Mouse (Mus musculus) urinary bladder, adult 2 months (tissue): Measurements from ENCODE around the gene Cpn1. TPM values are rescaled to one million over a fixed set of nuclear protein-coding genes. Genes with fewer than 3 reads are reported as not detected.

Source experiments
- DNase-seq: peaks from one replicate; pipeline ENCODE4 v3.0.0; 2022; ENCODE audit warnings: low spot score
- polyA plus RNA-seq: library from polyadenylated mRNA; depleted of rRNA; stranded (reverse); fragments of >200 nt; gene quantifications from 2 replicates; pipeline ENCODE4 v1.2.3, GENCODE M21; 2012; rRNA removed

Cpn1 gene
- 0.18 and 0.21 TPM in 2 replicates for polyA plus RNA-seq

GRCm38 (mm10) chr19:43986069-43986794 is at the start of gene Cpn1:
Gene Cpn1 (minus strand): TSS chr19:43986556.
- no peak for DNase-seq

DNA sequence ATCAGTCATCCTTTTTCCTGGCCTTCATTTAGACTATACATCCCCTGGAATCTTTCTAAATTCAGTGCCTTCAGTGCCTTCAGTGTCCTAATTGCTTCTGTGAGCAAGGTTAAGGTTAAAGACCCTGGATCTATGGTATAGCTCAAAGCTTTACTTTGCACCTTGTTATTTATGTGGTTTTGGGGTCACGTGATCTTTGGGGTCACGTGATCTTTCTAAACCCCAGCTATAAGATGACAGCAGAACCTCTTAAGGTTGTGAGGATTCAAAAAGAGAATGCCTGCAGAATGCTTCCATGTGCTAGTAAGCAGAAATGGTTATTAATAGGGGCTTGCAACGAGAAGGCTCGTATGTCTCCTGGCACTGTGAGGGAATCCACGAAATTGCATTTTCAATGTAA is 47.0 kb upstream of the Cpn1 start:
- no peak for DNase-seq

DNA sequence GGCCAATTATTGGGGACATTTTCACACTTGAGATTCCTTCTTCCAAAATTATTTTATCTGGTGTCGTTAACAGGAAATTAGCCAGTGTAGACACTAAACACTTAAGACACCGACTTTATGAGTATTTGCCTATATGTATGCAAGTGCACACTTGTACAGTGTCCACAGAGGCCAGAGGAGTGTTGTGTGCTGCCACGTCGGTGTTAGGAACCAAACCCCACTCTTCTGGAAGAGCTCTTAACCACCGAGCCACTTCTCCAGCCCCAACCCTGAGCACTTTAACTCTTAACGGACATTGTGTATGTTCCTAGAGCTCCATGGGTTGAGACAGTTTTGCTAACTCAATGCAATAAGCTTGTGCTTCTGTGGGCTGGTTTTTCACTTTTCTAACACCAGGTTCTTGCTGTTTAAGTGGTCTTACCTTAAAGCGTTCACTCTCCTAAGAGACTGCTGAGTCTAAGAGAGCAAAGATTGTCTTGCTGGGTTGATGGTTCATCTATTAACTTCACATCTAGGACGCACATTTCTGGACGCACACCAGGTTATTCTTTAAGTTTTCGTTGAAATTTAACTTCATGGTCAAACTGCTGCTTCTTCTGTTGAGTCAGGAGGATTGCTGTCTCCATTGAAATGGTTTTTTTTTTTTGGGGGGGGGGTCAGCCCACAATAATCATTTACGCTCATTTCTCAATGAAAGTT is 45.8 kb upstream of the Cpn1 start:
- DNase-seq: no peak

DNA sequence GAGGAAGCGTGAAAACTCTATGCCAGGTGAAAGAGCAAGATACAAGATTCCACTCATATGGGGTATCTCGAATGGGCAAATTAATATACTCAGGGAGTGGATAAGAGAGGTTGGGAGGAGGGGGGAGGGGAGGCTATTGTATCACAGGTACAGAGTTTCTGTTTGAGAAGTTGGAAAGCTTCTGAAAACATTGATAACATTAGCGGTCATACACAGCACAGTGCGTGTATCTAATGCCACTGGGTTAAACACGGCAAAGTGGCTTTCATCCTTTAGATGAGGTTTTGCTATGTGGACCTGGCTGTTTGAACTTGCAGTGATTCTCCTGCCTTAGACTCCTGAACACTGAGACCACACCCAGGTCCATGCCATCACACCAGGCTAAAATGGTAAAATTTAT is 43.7 kb upstream of the Cpn1 start:
- no peak for DNase-seq

- DNase-seq: no peak
Measured at GRCm38 (mm10) chr19:44028972-44029371, 42.6 kb upstream of the Cpn1 start, which contains the start of gene Cyp2c23. Gene Cyp2c23 (minus strand): TSS chr19:44029208.

DNA sequence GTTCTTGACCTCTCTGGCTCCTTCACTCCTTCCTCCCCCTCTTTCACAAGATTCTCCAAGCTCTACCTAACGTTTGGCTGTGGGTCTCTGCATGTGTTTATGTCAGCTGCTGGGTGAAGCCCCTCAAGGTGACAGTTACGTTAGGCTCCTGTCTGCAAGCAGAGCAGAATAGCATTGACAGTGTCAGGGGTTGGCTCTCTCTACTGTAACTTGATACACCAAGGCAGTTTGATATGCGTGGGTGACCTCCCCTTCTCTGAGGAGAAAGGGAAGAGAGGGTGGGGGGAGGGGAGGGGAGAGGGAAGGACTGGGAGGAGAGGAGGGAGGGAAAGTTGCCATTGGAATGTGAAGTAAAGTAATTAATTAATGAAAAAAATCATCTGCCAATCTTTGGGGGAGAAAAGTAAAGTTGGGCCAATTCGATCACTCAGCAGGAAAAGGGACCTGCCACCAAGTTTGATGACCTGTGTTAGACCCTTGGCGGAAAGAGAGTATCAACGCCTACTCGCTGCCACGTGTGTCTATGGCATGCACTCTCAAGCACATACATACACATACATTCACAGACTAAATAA is 40.7 kb upstream of the Cpn1 start:
- DNase-seq: no peak

GRCm38 (mm10) chr19:44024921-44025585 is 38.7 kb upstream of the Cpn1 start:
- no peak for DNase-seq

GRCm38 (mm10) chr19:44023066-44023465 is 36.7 kb upstream of the Cpn1 start:
- DNase-seq: no peak

- no peak for DNase-seq
Measured at GRCm38 (mm10) chr19:44021502-44021901, 35.1 kb upstream of the Cpn1 start.

GRCm38 (mm10) chr19:44019739-44020138 is 33.4 kb upstream of the Cpn1 start:
- DNase-seq: no peak

DNA sequence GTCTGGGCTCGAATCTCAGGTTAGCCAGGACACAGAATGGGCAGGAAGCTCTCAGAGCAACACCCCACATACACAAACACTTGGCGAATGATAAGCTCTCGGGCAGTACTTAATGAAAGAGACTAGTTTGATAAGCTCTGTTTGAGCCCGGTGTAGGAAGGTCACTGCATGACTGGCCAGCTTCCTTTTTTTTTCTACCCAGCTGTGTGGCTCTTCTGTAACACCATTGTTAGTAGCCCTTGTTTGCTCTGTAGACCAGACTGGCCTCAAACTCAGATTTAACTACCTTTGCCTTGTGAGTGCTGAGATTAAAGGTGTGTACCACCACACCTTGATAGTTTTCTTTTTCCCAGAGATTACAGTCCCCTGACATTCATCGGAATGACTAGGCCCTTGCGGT is 27.5 kb upstream of the Cpn1 start:
- DNase-seq: no peak

GRCm38 (mm10) chr19:44008784-44009183 is 22.4 kb upstream of the Cpn1 start:
- no peak for DNase-seq

DNA sequence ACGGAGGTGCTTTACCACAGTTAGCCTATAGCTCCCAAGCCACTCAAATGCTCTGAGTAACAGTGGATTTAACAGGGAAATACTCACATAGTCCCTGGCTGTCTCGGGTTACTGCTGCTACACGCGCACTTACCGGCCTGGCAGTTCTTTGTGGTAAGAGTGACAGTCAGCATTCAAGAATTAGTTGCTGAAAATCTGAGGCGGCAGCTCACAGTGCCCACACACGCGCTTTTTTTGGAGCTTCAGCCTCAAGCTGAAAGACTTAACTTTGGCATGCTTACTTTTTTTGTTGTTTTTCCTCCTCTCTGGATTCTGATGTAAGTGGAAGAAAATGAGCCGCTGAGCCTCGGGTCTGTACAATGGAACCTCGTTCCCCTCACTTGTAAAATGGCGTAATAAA is 20.8 kb upstream of the Cpn1 start:
- DNase-seq: no peak

DNA sequence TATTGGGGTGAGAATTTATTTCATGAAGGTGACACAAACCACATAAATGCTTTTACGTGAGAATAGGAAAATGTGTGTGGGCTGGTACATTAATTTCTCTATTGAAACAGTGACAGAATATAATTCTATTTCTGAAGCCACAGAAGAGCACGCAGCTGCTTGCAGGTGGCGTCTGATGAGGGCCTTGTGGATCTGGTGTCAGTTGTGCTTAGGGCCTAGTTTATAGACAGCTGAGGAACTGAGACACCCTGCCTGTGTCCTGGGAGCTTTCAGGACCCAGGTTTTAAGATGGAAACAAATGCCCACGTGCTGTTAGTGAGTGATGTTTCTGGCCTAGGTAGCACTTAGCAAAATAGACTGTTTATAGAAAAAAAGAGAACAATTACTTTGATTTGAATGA is 18.7 kb upstream of the Cpn1 start:
- DNase-seq: no peak

DNA sequence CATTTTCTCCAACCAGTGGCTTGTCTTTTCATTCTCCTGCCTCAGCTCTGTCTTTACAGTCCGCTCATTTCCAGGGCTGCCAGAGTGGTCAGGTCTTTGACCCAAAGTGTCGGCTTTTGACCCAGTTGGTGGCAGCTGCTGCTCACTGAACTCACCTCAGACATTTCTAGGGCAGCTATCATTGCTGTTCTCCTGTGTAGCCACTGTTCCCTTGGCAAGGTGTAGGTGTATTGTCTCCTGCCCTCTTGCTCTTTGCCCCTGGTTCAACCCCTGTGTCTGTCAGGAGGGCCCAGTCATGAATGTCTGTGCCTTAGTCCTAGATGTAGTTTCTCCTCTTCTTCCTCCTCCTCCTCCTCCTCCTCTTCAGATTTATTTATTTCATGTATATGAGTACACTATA is 17.9 kb upstream of the Cpn1 start:
- no peak for DNase-seq

GRCm38 (mm10) chr19:44000720-44001119 is 14.4 kb upstream of the Cpn1 start:
- DNase-seq: no peak

GRCm38 (mm10) chr19:44000061-44000460 is 13.7 kb upstream of the Cpn1 start:
- DNase-seq: no peak

DNA sequence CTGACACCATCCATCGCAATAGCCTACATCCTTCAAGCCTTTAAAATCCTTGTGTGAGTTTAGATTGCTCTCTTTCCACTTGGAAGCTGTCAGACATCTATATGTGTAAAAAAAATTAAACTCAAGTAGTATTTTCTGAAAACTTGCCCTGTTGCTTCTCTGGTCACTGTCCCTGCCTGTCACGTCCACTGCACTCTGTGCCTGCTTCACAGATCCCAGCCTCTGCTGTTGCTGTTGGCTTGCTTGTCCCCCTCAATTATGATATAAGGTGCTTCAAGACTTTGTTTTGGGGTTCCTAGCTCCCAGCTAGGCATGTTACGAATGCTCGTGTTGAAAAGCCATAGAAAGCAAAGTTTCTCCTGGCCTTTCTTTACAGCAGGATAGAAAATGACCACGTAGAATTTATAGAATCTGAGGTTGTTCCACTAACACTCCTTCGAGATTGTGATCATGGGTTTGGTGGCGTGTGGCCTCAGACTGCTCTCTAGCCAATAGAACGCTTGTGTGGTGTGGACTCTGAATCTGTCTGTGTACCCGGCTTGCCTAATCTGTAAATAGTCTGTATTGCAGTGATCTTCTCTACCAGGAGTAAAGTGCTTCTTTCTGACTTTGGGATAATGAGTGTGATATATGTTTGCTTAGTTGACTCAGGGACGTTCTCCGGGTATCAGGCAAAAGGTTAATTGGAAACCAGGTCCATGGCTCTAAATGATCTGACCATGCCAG is 12.6 kb upstream of the Cpn1 start:
- DNase-seq: no peak

GRCm38 (mm10) chr19:43998101-43998500 is 11.7 kb upstream of the Cpn1 start:
- no peak for DNase-seq

- no peak for DNase-seq
Measured at GRCm38 (mm10) chr19:43995427-43995826, 9.1 kb upstream of the Cpn1 start.

DNA sequence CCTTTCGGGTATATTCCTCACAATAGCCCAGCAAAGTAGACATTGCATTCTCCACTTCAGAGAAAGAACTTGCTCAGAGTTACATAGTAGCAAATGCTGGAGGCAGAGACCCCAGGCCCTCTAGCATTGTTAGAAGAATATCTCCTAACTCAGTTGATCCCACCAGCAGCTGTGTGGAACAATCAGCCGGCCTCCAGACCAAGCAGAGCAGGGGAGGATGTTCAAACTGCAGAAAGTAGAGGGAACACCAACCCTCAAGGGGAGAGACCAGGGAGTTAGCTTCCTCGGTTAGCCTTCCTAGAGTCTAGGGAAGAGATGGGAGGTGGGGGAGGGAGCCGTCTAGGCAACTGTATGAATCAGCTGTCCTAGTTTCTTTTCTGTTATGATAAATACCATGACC is 6.1 kb upstream of the Cpn1 start:
- no peak for DNase-seq

GRCm38 (mm10) chr19:43990362-43990761 is 4.0 kb upstream of the Cpn1 start:
- DNase-seq: no peak
